Mouse (Mus musculus) lung, postnatal 0 days (tissue): ENCODE data around the gene Pip5kl1. TPM values are rescaled to one million over a fixed set of nuclear protein-coding genes. Genes with fewer than 3 reads are reported as not detected.

ENCODE experiments used
- ATAC-seq: fragments of 200-750 bp; cut with Nextera tagmentation; 2 replicates; pipeline ENCODE4 v1.8.0; 2017; ENCODE audit warnings: moderate library complexity
- DNase-seq: peaks from one replicate; pipeline ENCODE4 v3.0.0-alpha.2; 2016; ENCODE audit warnings: low spot score
- H3K27ac ChIP-seq: fragments of 300-500 bp; sonication (generic); 2 replicates; pipeline ENCODE4 v1.5.1; 2014; ENCODE audit warnings: antibody characterized with exemption, mild to moderate bottlenecking, low read length, mixed read lengths
- H3K27me3 ChIP-seq: fragments of 300-500 bp; sonication (generic); replicated peaks from 2 replicates; pipeline ENCODE4 v1.6.1; 2014; ENCODE audit warnings: low read length, mixed read lengths; ENCODE audit not compliant: insufficient read depth
- H3K36me3 ChIP-seq: fragments of 300-500 bp; sonication (generic); 2 replicates; pipeline ENCODE4 v1.6.1; 2014; ENCODE audit warnings: low read length, mixed read lengths; ENCODE audit not compliant: insufficient read depth
- H3K4me1 ChIP-seq: fragments of 300-500 bp; sonication (generic); 2 replicates; pipeline ENCODE4 v1.6.1; 2014; ENCODE audit warnings: antibody characterized with exemption, low read depth, low read length, mixed read lengths; ENCODE audit not compliant: insufficient read depth
- H3K4me2 ChIP-seq: fragments of 300-500 bp; sonication (generic); replicated peaks from 2 replicates; pipeline ENCODE4 v1.6.1; 2014; ENCODE audit warnings: low read depth, mild to moderate bottlenecking, low read length, moderate library complexity, mixed read lengths
- H3K4me3 ChIP-seq: fragments of 300-500 bp; sonication (generic); 2 replicates; pipeline ENCODE4 v1.5.1; 2014; ENCODE audit warnings: low read depth, low read length
- H3K9ac ChIP-seq: fragments of 300-500 bp; sonication (generic); replicated peaks from 2 replicates; pipeline ENCODE4 v1.6.1; 2014; ENCODE audit warnings: low read depth, mild to moderate bottlenecking
- H3K9me3 ChIP-seq: fragments of 300-500 bp; sonication (generic); 2 replicates; pipeline ENCODE4 v1.6.1; 2016; ENCODE audit warnings: low read length, mixed read lengths
- CTCF ChIP-seq: IDR thresholded peaks from 2 replicates; pipeline ENCODE4 v1.5.1; 2016; ENCODE audit warnings: antibody characterized with exemption, mild to moderate bottlenecking
- EP300 ChIP-seq: IDR thresholded peaks from 2 replicates; pipeline ENCODE4 v1.6.1; 2016; ENCODE audit warnings: antibody characterized with exemption, mild to moderate bottlenecking, control low read depth
- WGBS: fragments of 180-500 bp; shearing (Covaris S2); extraction: QIAGEN DNeasy Blood & Tissue Kit; methylation state at CpG from one replicate; pipeline ENCODE4 v1.1.7; 2014; 5-methylcytosine and 5-hydroxymethylcytosine counted together
- polyA plus RNA-seq: library from polyadenylated mRNA; unstranded; fragments of >200 nt; fragmentation: Nextera tagmentation; extraction: Ambion mirVana; gene quantifications from 2 replicates; pipeline ENCODE4 v1.2.1, GENCODE M21; 2015

The Pip5kl1 gene
- polyA plus RNA-seq, 1 experiment from 2014 or later: not detected

DNA sequence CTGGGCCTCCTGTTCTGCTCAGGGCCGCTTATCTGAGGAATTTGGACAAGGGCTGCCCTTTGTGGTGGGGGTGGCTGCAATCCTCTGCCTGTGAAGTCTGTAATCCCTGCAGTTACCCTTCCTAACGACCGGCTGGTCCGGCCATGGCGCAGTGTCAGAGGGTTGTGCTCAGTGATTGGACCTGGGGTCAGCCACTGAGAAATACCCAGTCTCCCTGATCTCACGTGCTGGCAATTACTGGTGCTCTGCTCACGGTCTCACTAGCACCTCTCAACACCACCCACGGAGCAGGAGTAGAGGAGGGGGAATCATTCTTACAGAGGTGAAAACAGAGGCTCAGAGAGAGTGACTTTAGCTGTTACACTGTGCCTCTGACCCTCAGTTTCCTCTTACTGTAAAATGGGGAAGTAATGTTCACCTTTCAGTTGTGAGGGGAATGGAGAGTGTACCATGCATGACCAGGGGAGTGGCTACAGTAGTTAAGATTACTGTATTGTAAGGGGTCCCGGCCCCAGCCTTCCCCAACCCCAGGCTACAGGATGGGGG is 37.2 kb upstream of the Pip5kl1 start:
- H3K4me1 ChIP-seq: peaks cover 33% of the 10 kb centered on the region
- H3K4me2 ChIP-seq: peak overlapping the region; percentile 87
- H3K27me3 ChIP-seq: no peaks in the 10 kb centered on the region
- H3K36me3 ChIP-seq: no peaks in the 10 kb centered on the region
- TF ChIP-seq CTCF: no peak
- 0 out of 2 replicates have a peak, but pooled peaks have one; percentile 20 for TF ChIP-seq EP300
- DNase-seq: peak; percentile 59
- peak overlapping the region; percentile 97 for H3K27ac ChIP-seq
- peak overlapping the region; percentile 85 for H3K4me3 ChIP-seq
- ATAC-seq: no peak
- peak overlapping the region; percentile 86 for H3K9ac ChIP-seq
- 9% methylated on average over 9 of the region's 9 CpGs for WGBS
- no peaks in the 10 kb centered on the region for H3K9me3 ChIP-seq

GRCm38 (mm10) chr2:32537941-32538340 is 36.7 kb upstream of the Pip5kl1 start:
- no peaks in the 10 kb centered on the region for H3K36me3 ChIP-seq
- peak overlapping the region; percentile 86 for H3K9ac ChIP-seq
- 43% methylated on average over 5 of the region's 5 CpGs for WGBS
- peaks cover 35% of the 10 kb centered on the region for H3K4me1 ChIP-seq
- H3K27me3 ChIP-seq: no peaks in the 10 kb centered on the region
- H3K27ac ChIP-seq: peak overlapping the region; percentile 97; the same call in 1 of the 2 replicates
- H3K4me3 ChIP-seq: peak overlapping the region; percentile 85; the same call in 1 of the 2 replicates
- H3K9me3 ChIP-seq: no peaks in the 10 kb centered on the region
- DNase-seq (no peak), ATAC-seq (no peak)
- TF ChIP-seq CTCF: no peak
- H3K4me2 ChIP-seq: peak overlapping the region; percentile 87

DNA sequence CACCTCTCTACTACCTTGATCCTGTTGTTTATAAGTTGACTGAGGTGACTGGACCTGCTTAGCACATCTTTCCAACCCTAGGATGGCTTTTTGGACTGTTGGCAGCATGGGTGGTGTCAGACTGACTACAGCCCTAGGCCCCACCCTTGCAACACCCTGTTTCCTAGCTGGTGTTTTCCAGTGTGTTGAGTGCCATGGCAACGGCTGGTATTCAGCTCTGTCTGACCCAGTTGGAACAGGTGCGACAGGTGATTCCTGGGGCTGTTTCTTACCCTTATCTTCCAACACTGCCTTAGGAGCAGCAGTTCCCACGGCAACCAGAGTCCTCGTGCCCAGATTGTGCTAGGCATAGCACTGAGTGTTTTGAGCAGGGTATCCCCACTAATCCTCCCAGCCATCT is 36.1 kb upstream of the Pip5kl1 start:
- peaks cover 39% of the 10 kb centered on the region for H3K4me1 ChIP-seq
- peak overlapping the region; percentile 87 for H3K4me2 ChIP-seq
- H3K36me3 ChIP-seq: no peaks in the 10 kb centered on the region
- ATAC-seq (no peak), DNase-seq (peak; percentile 53)
- 0 out of 2 replicates have a peak overlapping the region, but pooled peaks have one; percentile 32 for H3K27ac ChIP-seq
- H3K27me3 ChIP-seq: no peaks in the 10 kb centered on the region
- TF ChIP-seq EP300: no peak
- TF ChIP-seq CTCF: no peak
- no peak overlapping the region for H3K4me3 ChIP-seq
- 49% methylated on average over 4 of the region's 4 CpGs for WGBS
- no peaks in the 10 kb centered on the region for H3K9me3 ChIP-seq
- no peak overlapping the region for H3K9ac ChIP-seq

DNA sequence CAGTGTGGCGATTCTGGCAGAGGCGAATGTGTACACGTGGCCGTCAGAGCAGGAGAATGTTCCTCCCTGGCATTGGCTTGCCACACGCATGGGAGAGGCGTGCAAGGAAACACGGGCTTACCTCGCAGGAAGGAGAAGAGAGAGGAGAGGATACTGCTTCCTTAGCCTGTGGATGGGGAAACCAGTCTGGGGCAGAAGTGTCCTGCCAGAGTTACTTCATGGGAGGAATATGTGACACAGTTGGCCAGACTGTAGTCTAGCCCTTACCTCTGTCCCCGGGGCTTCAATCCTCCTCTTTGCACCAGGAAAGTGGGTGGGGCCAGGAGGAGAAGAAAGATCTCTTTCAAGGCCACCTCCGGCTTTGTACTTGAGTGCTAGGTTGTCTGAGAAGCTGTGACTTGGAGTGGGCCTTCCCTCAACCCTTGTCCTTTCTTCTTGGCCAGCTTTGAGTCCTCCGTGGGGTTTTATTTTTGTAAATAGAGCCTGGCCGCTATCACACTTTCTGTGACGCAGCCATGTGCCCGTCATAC is 35.1 kb upstream of the Pip5kl1 start:
- Histone ChIP-seq H3K27ac (peak overlapping the region; percentile 47; the same call in 1 of the 2 replicates), H3K27me3 (no peaks in the 10 kb centered on the region), H3K36me3 (no peaks in the 10 kb centered on the region), H3K4me1 (peaks cover 35% of the 10 kb centered on the region), H3K9me3 (no peaks in the 10 kb centered on the region), H3K4me2 (peak overlapping the region; percentile 9; the same call in 1 of the 2 replicates), H3K4me3 (no peak overlapping the region), H3K9ac (no peak overlapping the region)
- 42% methylated on average over 14 of the region's 14 CpGs for WGBS
- TF ChIP-seq CTCF (no peak), EP300 (no peak)
- ATAC-seq (no peak), DNase-seq (peak; percentile 32)

DNA sequence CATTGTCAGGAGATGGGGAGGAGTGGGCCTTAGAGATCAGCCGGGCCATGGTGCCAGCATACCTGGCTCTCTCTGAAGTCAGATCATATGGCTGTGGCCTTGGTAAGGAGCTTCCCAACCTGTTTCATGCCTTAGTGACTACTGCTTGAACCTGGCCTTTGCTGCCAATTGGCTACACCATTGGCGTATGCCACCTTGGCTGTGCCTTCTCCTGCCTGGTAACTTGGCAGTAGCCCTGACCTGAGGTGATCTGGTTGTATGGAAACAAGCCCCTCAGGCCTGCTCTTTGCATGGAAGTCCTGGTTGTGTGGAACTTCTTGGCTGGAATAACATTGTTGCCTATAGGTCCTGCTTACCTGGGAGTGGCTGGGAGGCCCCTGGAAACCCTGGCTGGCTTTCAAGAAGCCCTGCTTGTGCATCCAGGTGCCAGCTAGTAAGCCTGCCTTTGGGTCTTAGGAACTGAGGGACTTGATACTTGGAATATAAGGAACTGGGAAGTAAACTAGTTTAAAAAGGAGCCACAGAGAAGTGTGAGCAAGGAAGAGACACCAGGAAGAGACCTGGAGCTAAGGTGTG is 33.2 kb upstream of the Pip5kl1 start:
- no peak for TF ChIP-seq CTCF
- no peak for TF ChIP-seq EP300
- Histone ChIP-seq H3K4me1 (peaks cover 35% of the 10 kb centered on the region), H3K9me3 (no peaks in the 10 kb centered on the region), H3K27ac (no peak overlapping the region), H3K9ac (no peak overlapping the region), H3K4me3 (no peak overlapping the region), H3K36me3 (no peaks in the 10 kb centered on the region), H3K4me2 (no peak overlapping the region), H3K27me3 (no peaks in the 10 kb centered on the region)
- ATAC-seq (no peak), DNase-seq (no peak)
- WGBS: 62% methylated on average over 2 of the region's 2 CpGs

- Histone ChIP-seq H3K27ac (no peak overlapping the region), H3K36me3 (no peaks in the 10 kb centered on the region), H3K9me3 (no peaks in the 10 kb centered on the region), H3K4me2 (no peak overlapping the region), H3K4me3 (no peak overlapping the region), H3K9ac (no peak overlapping the region), H3K4me1 (peaks cover 28% of the 10 kb centered on the region), H3K27me3 (no peaks in the 10 kb centered on the region)
- TF ChIP-seq CTCF: no peak
- TF ChIP-seq EP300: no peak
- WGBS: 63% methylated on average over 4 of the region's 4 CpGs
- no peak for DNase-seq
- no peak for ATAC-seq
Observed at GRCm38 (mm10) chr2:32541986-32542573, 32.5 kb upstream of the Pip5kl1 start.
